Mouse (Mus musculus): ENCODE measurements around the gene Hsd17b13. TPM values are rescaled to one million over a fixed set of nuclear protein-coding genes. Genes with fewer than 3 reads are reported as not detected.
"Not testable (repeated sequence)": the region's sequence is repeated elsewhere in the genome, so short reads cannot be mapped to it uniquely, and the experiment has no call there.

The Hsd17b13 gene
- polyA plus RNA-seq (2014; fragmentation: Nextera tagmentation; extraction: Ambion mirVana), result not detected in 2 replicates

DNA sequence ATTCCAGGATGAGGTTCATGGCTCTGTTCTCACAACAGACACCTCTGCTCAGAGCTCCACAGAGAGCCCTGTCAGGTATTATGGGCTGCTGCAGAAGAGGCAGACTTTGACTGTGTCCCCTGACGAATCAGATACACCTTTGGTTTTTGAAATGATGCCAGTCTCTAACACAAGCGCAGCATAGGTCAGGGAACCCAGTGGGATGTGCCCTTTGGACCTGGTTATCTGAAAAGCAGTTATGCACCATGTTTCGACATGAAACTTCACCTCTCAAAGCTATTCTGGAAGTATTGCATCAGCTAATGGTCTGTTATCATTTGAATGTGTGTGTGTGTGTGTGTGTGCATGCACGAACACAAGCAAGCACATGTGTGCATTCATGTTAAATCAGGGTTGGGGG lies at the start of gene Hsd17b13:
Hsd17b13 (minus strand) TSS at position 114 of the 400 bp plus-strand sequence.
- Histone ChIP-seq H3K9me3 (ENCODE audit: control insufficient read depth, low read length) (no peaks in the 10 kb centered on the region), H3K4me3 (ENCODE audit: low read depth, low read length) (no peak within 1 kb of the TSS), H3K4me1 (ENCODE audit: control insufficient read depth, insufficient read depth, low read length) (no peaks in the 10 kb centered on the region), H3K27ac (ENCODE audit: low read depth, low read length) (no peak within 1 kb of the TSS), H3K27me3 (ENCODE audit: control insufficient read depth, insufficient read depth, low read length) (no peaks in the 10 kb centered on the region), H3K4me2 (ENCODE audit: low read depth) (no peak within 1 kb of the TSS), H3K36me3 (ENCODE audit: control insufficient read depth, insufficient read depth, low read length) (no peaks in the 10 kb centered on the region), H3K9ac (ENCODE audit: low read length) (no peak within 1 kb of the TSS)
- DNase-seq (ENCODE audit: low spot score) (no peak), ATAC-seq (ENCODE audit: insufficient read depth, low FRiP score, low TSS enrichment) (no peak)
- 92% methylated on average over 4 of the region's 4 CpGs for WGBS

DNA sequence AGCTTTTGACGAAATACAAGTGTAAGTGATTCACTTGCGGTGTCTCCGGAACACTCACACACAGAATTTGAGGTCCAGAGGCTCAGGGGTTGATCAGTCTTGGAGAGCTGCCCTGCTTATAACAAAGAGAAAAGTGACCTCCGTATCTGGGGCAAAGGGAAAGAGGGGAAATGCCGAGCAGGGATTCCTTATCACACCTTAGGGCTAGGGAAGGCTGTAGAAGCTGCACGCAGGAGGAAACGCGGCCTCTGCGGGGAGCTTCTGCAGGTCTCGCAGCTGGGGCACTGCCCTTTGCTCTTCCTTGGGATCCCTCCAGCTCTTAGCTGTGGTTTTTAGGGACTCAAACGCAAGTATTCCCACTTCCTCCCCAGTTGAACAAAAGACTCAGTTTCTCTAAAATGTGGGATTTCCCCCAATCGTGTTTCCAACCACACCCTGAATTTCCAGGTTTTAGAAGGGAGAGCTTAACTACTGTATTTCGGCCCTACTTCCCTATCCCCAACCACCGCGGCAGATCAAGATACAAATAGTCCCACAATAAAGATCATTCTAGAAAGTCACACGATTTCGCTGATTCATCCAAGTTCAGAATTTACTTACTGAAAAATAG lies 48.1 kb upstream of the Hsd17b13 start:
- Histone ChIP-seq H3K9me3 (ENCODE audit: control insufficient read depth, low read length) (no peaks in the 10 kb centered on the region), H3K4me3 (ENCODE audit: low read depth, low read length) (no peak overlapping the region), H3K36me3 (ENCODE audit: control insufficient read depth, insufficient read depth, low read length) (no peaks in the 10 kb centered on the region), H3K4me2 (ENCODE audit: low read depth) (no peak overlapping the region), H3K9ac (ENCODE audit: low read length) (no peak overlapping the region), H3K27me3 (ENCODE audit: control insufficient read depth, insufficient read depth, low read length) (no peaks in the 10 kb centered on the region), H3K27ac (ENCODE audit: low read depth, low read length) (no peak overlapping the region), H3K4me1 (ENCODE audit: control insufficient read depth, insufficient read depth, low read length) (no peaks in the 10 kb centered on the region)
- 45% methylated on average over 17 of the region's 17 CpGs for WGBS
- ATAC-seq (ENCODE audit: insufficient read depth, low FRiP score, low TSS enrichment), result no peak
- DNase-seq (ENCODE audit: low spot score), result no peak

DNA sequence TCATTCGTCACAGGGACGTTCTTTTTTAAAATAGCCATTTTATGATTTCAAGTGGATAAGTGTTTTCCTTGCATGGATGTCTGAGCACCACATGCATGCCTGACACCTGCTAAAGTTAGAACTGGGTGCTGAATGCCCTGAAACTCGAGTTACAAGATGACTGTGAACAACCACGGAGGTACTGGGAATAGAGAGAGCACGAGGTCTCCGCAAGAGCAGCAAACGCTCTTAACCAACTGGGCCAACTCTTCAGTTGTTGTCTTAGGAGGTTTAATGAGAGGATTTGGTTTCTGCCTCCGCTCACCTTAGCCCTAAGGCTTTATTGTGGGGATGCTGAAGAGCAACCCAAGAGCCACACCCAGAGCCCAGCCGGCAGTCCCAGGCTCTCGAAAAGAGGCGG lies 47.6 kb upstream of the Hsd17b13 start:
- no peaks in the 10 kb centered on the region for H3K36me3 ChIP-seq (ENCODE audit: control insufficient read depth, insufficient read depth, low read length)
- 74% methylated on average over 11 of the region's 11 CpGs for WGBS
- H3K9ac ChIP-seq (ENCODE audit: low read length), result no peak overlapping the region
- no peak overlapping the region for H3K4me3 ChIP-seq (ENCODE audit: low read depth, low read length)
- no peaks in the 10 kb centered on the region for H3K4me1 ChIP-seq (ENCODE audit: control insufficient read depth, insufficient read depth, low read length)
- H3K27me3 ChIP-seq (ENCODE audit: control insufficient read depth, insufficient read depth, low read length), result no peaks in the 10 kb centered on the region
- DNase-seq (ENCODE audit: low spot score), result no peak
- H3K27ac ChIP-seq (ENCODE audit: low read depth, low read length), result no peak overlapping the region
- ATAC-seq (ENCODE audit: insufficient read depth, low FRiP score, low TSS enrichment), result no peak
- H3K4me2 ChIP-seq (ENCODE audit: low read depth), result no peak overlapping the region
- no peaks in the 10 kb centered on the region for H3K9me3 ChIP-seq (ENCODE audit: control insufficient read depth, low read length)

DNA sequence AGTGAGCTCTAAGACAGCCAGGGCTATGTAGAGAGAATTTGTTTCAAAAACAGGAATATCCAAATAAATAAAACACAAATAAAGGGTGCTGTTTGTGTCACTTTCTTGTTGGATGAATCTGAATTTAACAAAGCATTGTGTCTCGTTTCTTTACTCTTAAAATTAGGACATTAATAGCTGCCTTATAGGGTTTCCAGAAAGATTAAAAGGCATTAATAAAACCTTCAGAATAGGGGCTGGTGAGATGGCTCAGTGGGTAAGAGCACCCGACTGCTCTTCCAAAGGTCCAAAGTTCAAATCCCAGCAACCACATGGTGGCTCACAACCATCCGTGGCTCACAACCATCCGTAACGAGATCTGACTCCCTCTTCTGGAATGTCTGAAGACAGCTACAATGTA lies 47.0 kb upstream of the Hsd17b13 start:
- ATAC-seq (ENCODE audit: insufficient read depth, low FRiP score, low TSS enrichment); H3K27ac ChIP-seq (ENCODE audit: low read depth, low read length); H3K4me2 ChIP-seq (ENCODE audit: low read depth); H3K27me3 ChIP-seq (ENCODE audit: control insufficient read depth, insufficient read depth, low read length); DNase-seq (ENCODE audit: low spot score); H3K9me3 ChIP-seq (ENCODE audit: control insufficient read depth, low read length); H3K4me3 ChIP-seq (ENCODE audit: low read depth, low read length); H3K9ac ChIP-seq (ENCODE audit: low read length); H3K36me3 ChIP-seq (ENCODE audit: control insufficient read depth, insufficient read depth, low read length); H3K4me1 ChIP-seq (ENCODE audit: control insufficient read depth, insufficient read depth, low read length): not testable (repeated sequence)
- WGBS, result 86% methylated on average over 5 of the region's 5 CpGs

DNA sequence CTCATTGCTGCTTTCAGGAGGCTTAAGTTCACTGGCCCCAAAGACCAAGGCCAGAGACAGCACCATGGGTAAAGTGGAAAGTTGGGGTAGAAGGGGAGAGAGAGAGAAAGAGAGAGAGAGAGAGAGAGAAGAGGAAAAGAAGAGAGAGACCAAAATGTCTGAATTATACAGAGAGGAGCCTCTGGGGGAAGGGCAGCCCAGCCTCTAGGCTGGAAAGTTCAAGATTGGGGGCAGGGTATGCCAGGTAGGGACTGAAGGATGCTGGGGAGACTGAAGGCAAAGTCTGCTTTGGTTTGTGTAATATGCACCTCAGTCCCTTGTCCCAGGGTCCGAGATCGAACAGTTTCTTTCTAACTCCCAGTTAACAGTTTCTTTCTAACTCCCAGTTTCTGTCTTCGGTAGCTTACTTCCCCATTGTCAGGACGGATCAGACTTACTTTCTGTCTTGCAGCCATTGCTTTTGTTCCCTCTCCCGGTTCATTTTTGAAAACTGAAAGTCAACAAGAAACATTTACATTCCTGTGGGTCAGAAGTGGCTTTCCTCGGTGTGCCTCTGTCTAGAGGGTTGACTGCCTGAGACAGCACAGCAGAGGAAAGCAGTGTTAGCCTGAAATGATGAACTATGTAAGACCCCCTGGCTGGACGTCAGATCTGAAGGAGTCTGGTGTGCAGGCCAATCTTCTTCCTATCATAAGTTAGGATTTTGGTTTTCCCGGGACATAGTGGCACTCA lies 46.2 kb upstream of the Hsd17b13 start:
- Histone ChIP-seq H3K27me3 (ENCODE audit: control insufficient read depth, insufficient read depth, low read length) (no peaks in the 10 kb centered on the region), H3K9me3 (ENCODE audit: control insufficient read depth, low read length) (no peaks in the 10 kb centered on the region), H3K9ac (ENCODE audit: low read length) (no peak overlapping the region), H3K27ac (ENCODE audit: low read depth, low read length) (no peak overlapping the region), H3K4me3 (ENCODE audit: low read depth, low read length) (no peak overlapping the region), H3K4me1 (ENCODE audit: control insufficient read depth, insufficient read depth, low read length) (no peaks in the 10 kb centered on the region), H3K36me3 (ENCODE audit: control insufficient read depth, insufficient read depth, low read length) (no peaks in the 10 kb centered on the region), H3K4me2 (ENCODE audit: low read depth) (no peak overlapping the region)
- DNase-seq (ENCODE audit: low spot score) (no peak), ATAC-seq (ENCODE audit: insufficient read depth, low FRiP score, low TSS enrichment) (no peak)
- WGBS, result 79% methylated on average over 8 of the region's 8 CpGs

DNA sequence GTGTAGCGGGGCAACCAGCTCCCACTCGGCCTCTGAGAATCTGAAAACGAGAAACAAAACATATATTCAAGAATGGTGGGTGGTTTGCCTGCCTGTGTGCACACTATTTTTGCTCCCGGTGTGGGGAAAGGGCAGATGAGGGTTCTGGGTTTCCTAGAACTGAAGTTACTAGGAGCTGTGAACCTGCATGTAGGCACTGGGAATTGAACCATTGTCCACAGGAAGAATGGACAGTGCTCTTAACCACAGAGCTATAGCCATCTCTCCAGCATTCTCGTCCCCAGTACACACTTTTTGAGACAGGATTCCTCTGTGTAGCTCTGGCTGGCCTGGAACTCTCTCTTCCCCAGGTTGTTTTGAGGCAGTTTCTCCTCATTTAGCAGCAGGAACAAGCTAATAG lies 45.3 kb upstream of the Hsd17b13 start:
- no peaks in the 10 kb centered on the region for H3K27me3 ChIP-seq (ENCODE audit: control insufficient read depth, insufficient read depth, low read length)

DNA sequence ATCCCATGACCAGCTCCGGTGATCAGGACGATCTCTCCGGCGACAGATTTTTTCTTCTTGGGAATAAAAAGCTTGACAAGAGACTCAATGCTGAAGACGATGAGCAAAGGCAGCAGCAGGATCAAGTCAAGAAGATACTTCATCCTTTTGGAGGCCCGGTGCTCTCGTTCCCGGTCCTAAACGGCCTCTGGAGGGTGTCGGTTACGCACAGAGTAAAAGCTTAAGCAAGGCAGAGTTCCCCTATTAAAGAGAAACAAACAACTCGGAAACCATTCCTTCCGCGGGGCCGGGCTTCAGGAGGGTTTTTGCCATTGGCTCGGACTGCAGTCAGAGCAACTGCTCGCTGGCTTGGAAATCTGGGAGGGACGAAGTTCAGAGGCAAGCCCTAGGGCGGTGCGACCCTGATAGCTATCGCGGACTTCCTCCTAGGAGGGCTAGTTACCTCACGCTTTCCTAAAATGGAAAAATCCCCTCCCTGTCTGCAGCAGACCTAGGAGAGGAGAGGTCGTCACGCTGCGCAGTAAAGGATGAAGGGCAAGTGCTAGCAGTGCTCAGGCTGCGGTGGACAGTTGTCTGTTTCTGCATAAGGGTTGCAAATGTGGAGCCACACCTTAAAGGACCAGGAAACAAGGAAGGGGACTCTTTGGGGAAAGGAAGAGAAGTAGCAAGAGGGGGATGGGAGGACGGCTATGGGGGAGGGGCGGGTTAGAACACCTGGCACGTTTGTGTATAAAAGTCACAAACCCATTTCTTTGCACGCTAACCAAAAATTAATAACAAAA lies 44.6 kb upstream of the Hsd17b13 start, which contains the start of gene Hsd17b11:
Hsd17b11 (minus strand) TSS at position 323 of the 782 bp plus-strand sequence.
- Histone ChIP-seq H3K27me3 (ENCODE audit: control insufficient read depth, insufficient read depth, low read length) (no peaks in the 10 kb centered on the region), H3K9ac (ENCODE audit: low read length) (peak within 1 kb of the TSS; percentile 61), H3K4me1 (ENCODE audit: control insufficient read depth, insufficient read depth, low read length) (no peaks in the 10 kb centered on the region), H3K4me3 (ENCODE audit: low read depth, low read length) (peak within 1 kb of the TSS; percentile 32), H3K4me2 (ENCODE audit: low read depth) (peak within 1 kb of the TSS; percentile 74), H3K36me3 (ENCODE audit: control insufficient read depth, insufficient read depth, low read length) (no peaks in the 10 kb centered on the region), H3K9me3 (ENCODE audit: control insufficient read depth, low read length) (no peaks in the 10 kb centered on the region), H3K27ac (ENCODE audit: low read depth, low read length) (no peak within 1 kb of the TSS)
- ATAC-seq (ENCODE audit: insufficient read depth, low FRiP score, low TSS enrichment) (peak; percentile 67), DNase-seq (ENCODE audit: low spot score) (peak; percentile 72)
- WGBS, result 2% methylated on average over 31 of the region's 31 CpGs

More for the DNA sequence above, 45.3 kb upstream of the Hsd17b13 start:
- Histone ChIP-seq H3K9me3 (ENCODE audit: control insufficient read depth, low read length) (no peaks in the 10 kb centered on the region), H3K4me1 (ENCODE audit: control insufficient read depth, insufficient read depth, low read length) (no peaks in the 10 kb centered on the region), H3K36me3 (ENCODE audit: control insufficient read depth, insufficient read depth, low read length) (no peaks in the 10 kb centered on the region), H3K9ac (ENCODE audit: low read length) (no peak overlapping the region), H3K4me3 (ENCODE audit: low read depth, low read length) (no peak overlapping the region), H3K4me2 (ENCODE audit: low read depth) (peak overlapping the region; percentile 74), H3K27ac (ENCODE audit: low read depth, low read length) (no peak overlapping the region)
- DNase-seq (ENCODE audit: low spot score), result peak; percentile 14
- WGBS, result 28% methylated on average over 5 of the region's 5 CpGs
- no peak for ATAC-seq (ENCODE audit: insufficient read depth, low FRiP score, low TSS enrichment)

DNA sequence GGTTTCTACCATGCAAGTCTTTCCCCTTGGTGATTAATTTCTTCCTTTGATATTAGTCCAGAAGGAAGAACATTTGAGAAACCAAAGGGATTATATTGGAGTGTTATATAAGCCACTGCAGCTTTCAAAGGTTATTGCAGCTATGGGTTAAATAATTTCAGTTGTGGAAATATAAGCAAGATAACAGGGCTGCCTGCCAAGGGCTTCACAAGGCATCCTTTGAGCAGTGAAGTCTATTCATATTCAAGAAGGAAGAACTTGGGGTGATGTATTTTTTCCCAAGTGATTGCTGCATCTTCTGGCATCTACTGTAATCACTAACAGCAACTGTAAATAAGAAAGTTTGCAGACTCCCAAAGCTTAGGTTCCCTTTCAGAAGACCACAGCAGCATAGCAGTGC lies 34.2 kb upstream of the Hsd17b13 start:
- no peak overlapping the region for H3K9ac ChIP-seq (ENCODE audit: low read length)
- H3K9me3 ChIP-seq (ENCODE audit: control insufficient read depth, low read length), result no peaks in the 10 kb centered on the region
- no peak overlapping the region for H3K4me2 ChIP-seq (ENCODE audit: low read depth)
- no peaks in the 10 kb centered on the region for H3K36me3 ChIP-seq (ENCODE audit: control insufficient read depth, insufficient read depth, low read length)
- H3K27ac ChIP-seq (ENCODE audit: low read depth, low read length), result no peak overlapping the region
- no peak for ATAC-seq (ENCODE audit: insufficient read depth, low FRiP score, low TSS enrichment)
- H3K27me3 ChIP-seq (ENCODE audit: control insufficient read depth, insufficient read depth, low read length), result no peaks in the 10 kb centered on the region
- no peak overlapping the region for H3K4me3 ChIP-seq (ENCODE audit: low read depth, low read length)
- DNase-seq (ENCODE audit: low spot score), result no peak
- no peaks in the 10 kb centered on the region for H3K4me1 ChIP-seq (ENCODE audit: control insufficient read depth, insufficient read depth, low read length)
